Mouse (Mus musculus) liver, adult (tissue): Measurements from ENCODE around the gene Olfr398.

ENCODE experiments used
- GATA4 ChIP-seq: IDR thresholded peaks from 2 replicates; pipeline ENCODE4 v1.6.1; 2014; ENCODE audit warnings: mild to moderate bottlenecking, low read length; ENCODE audit not compliant: insufficient replicate concordance

The Olfr398 gene

DNA sequence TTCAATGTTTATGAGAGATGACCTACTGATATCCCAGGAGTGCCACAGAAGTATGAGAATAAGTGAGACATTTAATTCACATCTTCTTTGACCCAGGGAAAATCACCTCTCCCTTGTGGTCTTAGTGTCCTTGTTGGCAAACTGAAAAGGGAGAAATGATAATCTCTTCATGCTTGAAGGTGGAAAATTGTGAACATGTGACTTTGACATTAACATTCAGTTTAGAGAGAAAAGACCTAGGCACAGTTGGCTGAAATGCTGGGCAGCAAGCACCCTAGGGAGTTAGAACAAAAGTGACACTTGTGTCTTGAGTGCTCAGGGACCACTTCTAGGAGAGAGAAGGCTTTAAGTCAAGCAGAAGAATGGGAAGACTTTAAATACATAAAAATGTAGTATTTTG, at the start of gene Olfr398:
Olfr398 (minus strand) TSS at position 101 of the 400 bp plus-strand sequence.
- no peak for TF ChIP-seq GATA4

DNA sequence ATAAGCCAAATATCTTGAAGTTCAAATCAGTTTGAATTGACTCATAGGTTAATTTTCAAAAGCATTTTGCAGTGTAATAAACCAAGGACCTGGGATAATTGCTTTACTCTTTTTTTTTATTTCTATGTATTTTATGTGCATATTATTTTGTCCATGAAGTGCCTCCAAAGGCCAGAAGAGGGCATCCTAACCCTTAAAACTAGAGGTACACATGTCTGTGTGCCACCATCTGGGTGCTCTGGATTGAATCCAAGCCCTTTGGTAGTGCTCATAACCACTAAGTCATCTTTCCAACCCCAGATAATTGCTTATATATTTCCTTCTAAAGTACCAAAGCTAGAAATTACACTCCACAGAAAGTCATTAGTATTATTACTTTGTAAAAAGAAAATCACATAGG, 2.9 kb upstream of the Olfr398 start:
- TF ChIP-seq GATA4 = no peak

DNA sequence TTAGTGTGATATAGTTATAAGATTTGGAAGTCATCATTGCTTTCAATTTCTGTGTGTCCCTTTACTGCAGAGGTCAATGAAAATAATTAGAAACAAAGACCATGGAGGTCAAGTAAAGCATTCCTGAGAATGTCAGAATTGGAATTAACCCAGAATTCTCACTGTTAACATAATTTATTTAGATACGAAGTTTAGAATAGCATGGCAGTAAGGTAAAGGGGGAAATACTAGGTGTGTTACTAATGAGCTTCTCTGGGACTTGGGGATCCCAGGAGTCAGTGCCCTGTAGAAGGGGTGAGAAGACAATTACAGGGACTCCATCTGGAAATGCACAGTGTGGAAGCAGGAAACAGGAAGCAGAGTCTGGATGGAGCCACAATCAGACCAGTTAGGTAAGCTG, 29.7 kb downstream of the Olfr398 start, which contains the start of gene Olfr397:
Olfr397 (plus strand) TSS at position 301 of the 400 bp plus-strand sequence.
- TF ChIP-seq GATA4 = no peak

DNA sequence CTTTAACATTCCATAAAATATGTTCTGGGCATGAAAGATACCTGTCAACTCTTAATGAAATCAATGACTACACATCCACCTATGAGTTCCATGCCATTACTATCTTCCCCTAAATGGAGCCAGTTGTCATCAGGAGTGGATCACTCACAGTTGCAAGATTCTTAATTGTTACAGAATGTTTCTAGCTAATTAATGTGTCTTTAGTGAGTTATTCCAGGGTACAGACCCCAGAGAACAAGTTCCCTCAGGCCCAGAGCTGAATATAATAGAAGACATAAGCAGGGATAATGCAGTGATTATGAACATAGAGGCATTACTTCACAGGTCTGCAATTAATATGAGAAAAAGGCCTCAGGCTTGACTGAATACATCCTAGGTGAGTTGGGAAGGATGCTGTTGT, 53.8 kb downstream of the Olfr398 start, which contains the start of gene Olfr23:
Olfr23 (plus strand) TSS at position 301 of the 400 bp plus-strand sequence.
- no peak for TF ChIP-seq GATA4
